Mouse (Mus musculus) midbrain, embryonic 11.5 days (tissue): ENCODE measurements around the gene Nek2. TPM values are rescaled to one million over a fixed set of nuclear protein-coding genes. Genes with fewer than 3 reads are reported as not detected.

Experiments
- ATAC-seq: fragments of 200-750 bp; cut with Nextera tagmentation; 2 replicates; pipeline ENCODE4 v1.8.0; 2017; ENCODE audit warnings: moderate TSS enrichment, moderate library complexity; ENCODE audit not compliant: low FRiP score
- DNase-seq: peaks from one replicate; pipeline ENCODE4 v3.0.0; 2015; ENCODE audit warnings: low spot score; ENCODE audit errors: missing footprints
- H3K27ac ChIP-seq: fragments of 300-500 bp; sonication (generic); 2 replicates; pipeline ENCODE4 v1.5.1; 2014; ENCODE audit warnings: low read depth, low read length
- H3K27me3 ChIP-seq: fragments of 300-500 bp; sonication (generic); 2 replicates; pipeline ENCODE4 v1.6.1; 2014; ENCODE audit warnings: mild to moderate bottlenecking, low read length, moderate library complexity, mixed read lengths; ENCODE audit not compliant: control insufficient read depth, insufficient read depth
- H3K36me3 ChIP-seq: fragments of 300-500 bp; sonication (generic); 2 replicates; pipeline ENCODE4 v1.6.1; 2014; ENCODE audit warnings: mild to moderate bottlenecking, low read length, moderate library complexity, mixed read lengths; ENCODE audit not compliant: control insufficient read depth, insufficient read depth
- H3K4me1 ChIP-seq: fragments of 300-500 bp; sonication (generic); 2 replicates; pipeline ENCODE4 v1.6.1; 2014; ENCODE audit warnings: low read length; ENCODE audit not compliant: control insufficient read depth, insufficient read depth
- H3K4me2 ChIP-seq: fragments of 300-500 bp; sonication (generic); 2 replicates; pipeline ENCODE4 v1.6.1; 2014; ENCODE audit warnings: mild to moderate bottlenecking, moderate library complexity
- H3K4me3 ChIP-seq: fragments of 300-500 bp; sonication (generic); 2 replicates; pipeline ENCODE4 v1.5.1; 2014; ENCODE audit warnings: low read depth, low read length
- H3K9ac ChIP-seq: fragments of 300-500 bp; sonication (generic); 2 replicates; pipeline ENCODE4 v1.6.1; 2014; ENCODE audit warnings: low read length
- H3K9me3 ChIP-seq: fragments of 300-500 bp; sonication (generic); 2 replicates; pipeline ENCODE4 v1.6.1; 2016; ENCODE audit warnings: low read length; ENCODE audit not compliant: control insufficient read depth
- WGBS: fragments of 180-500 bp; shearing (Covaris S2); extraction: QIAGEN DNeasy Blood & Tissue Kit; methylation state at CpG from one replicate; pipeline ENCODE4 v1.1.7; 2014; 5-methylcytosine and 5-hydroxymethylcytosine counted together
- polyA plus RNA-seq: library from polyadenylated mRNA; unstranded; fragments of >200 nt; fragmentation: Nextera tagmentation; extraction: Ambion mirVana; gene quantifications from 2 replicates; pipeline ENCODE4 v1.2.1, GENCODE M21; 2014

Nek2 gene
- polyA plus RNA-seq, 1 experiment from 2014 or later: 51.7 TPM

DNA sequence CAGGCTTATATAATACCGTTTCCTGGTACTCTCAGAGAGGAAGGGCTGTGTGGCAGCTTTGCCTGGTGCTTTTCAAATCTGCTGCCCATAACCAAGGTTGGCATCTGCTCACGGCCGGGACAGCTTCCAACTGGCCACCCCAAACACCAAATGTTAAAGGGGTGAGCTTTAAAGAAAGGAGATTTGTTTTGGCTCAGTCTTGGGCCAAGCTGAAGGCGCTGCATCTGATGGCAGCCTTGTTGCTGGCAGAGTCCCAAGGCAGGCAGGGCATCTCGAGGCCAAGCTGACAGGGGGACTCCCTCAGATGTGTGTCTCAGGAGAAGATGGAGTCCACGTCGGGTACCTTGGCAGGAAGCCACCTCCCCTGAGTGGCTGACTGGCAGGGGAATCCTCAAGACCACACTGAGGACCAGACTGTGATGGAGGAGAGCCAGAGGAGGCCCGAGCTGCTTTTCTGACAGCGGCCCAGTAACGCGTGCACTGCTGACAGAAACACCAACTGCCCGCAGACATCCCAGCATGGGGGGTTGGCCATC, 12.5 kb upstream of the Nek2 start:
- H3K9ac ChIP-seq: no peak overlapping the region
- H3K9me3 ChIP-seq: no peaks in the 10 kb centered on the region; the same call in 1 of the 2 replicates
- 89% methylated on average over 12 of the region's 12 CpGs for WGBS
- no peaks in the 10 kb centered on the region for H3K36me3 ChIP-seq
- H3K27ac ChIP-seq: no peak overlapping the region
- H3K4me2 ChIP-seq: no peak overlapping the region
- H3K27me3 ChIP-seq: no peaks in the 10 kb centered on the region
- no peaks in the 10 kb centered on the region for H3K4me1 ChIP-seq
- DNase-seq (no peak), ATAC-seq (no peak)
- H3K4me3 ChIP-seq: no peak overlapping the region

DNA sequence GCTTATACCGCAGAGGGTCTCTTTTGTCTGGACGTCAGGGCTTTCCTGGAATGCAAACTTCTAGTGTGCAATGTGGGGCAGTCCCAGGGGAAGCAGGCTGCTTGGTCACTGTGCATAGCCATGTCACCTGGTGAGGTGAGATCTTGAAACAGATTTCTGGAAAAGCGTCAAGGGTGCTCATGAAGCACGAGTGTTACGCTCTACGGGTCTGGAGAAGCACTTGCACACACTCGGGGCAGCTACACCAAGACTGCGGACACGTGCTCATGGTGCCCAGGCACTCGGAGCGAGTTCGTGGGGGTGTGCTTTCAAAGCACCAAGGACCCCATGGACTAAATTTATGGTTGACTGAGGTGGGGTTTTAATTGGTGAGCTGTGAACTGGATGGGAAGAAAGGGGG, 9.5 kb upstream of the Nek2 start:
- Histone ChIP-seq H3K4me1 (no peaks in the 10 kb centered on the region), H3K4me2 (no peak overlapping the region), H3K9me3 (no peaks in the 10 kb centered on the region; the same call in 1 of the 2 replicates), H3K4me3 (no peak overlapping the region), H3K36me3 (no peaks in the 10 kb centered on the region), H3K27ac (no peak overlapping the region), H3K9ac (no peak overlapping the region), H3K27me3 (no peaks in the 10 kb centered on the region)
- WGBS: 87% methylated on average over 12 of the region's 12 CpGs
- ATAC-seq (no peak), DNase-seq (no peak)

DNA sequence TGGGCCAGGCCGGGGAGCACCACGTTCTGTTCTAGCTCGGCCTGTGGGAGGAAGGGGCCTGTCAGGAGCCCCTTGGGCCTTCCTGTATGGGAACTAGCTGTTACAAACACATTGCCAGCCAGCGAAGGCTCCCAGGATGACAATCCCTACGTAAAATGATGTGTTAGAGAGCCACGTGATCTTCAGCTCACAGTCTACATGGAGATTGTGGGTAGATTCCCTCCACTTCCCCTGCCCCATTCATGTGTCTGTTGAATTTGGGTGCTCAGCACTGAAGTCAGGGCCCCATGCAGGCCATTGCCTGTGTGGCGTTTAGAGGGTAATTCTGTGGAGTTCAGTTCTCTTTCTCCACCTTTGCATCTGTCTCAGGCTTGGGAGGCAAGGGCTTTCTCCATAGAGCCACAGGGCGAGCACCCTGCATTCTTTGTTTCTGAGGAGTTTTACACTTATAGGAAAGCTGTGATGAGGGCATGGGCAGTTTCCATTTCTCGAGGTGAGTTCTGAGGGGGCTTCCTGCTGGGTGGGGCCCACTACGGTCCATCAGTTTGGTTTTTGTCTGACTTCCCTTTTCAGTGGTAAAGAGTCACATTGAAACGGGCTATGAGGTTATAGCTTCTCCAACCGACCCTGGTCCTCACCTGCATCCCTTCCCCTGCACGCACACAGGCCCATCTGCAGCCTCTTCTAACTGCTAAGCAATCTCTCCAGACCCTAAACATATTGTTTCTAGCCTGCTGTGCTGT, 8.1 kb upstream of the Nek2 start:
- Histone ChIP-seq H3K27ac (no peak overlapping the region), H3K4me2 (no peak overlapping the region), H3K27me3 (no peaks in the 10 kb centered on the region), H3K9me3 (no peaks in the 10 kb centered on the region), H3K4me3 (no peak overlapping the region), H3K36me3 (no peaks in the 10 kb centered on the region), H3K4me1 (peaks cover 2% of the 10 kb centered on the region; the same call in 1 of the 2 replicates), H3K9ac (no peak overlapping the region)
- ATAC-seq (no peak), DNase-seq (no peak)
- 85% methylated on average over 13 of the region's 13 CpGs for WGBS

DNA sequence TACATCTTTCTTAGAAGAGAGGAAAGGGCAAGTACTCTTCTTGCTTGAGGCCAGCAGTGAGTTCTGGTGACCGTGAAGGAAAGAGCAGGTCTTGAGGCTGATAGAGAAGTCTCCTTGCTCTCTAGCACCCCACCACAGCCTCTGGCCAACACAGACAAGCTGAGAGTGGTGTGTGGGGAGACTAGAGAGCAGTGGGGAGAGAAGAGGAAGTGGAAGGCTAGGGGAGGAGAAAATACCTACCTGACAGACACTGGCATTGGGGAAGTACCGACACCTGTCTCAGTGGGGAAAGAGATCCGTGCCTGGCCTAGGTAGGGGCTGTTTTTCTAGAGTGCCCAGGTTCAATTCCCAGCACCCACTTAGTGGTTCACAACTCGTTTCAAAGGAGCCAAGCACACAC, 7.0 kb upstream of the Nek2 start:
- no peaks in the 10 kb centered on the region for H3K36me3 ChIP-seq
- no peak overlapping the region for H3K4me2 ChIP-seq
- ATAC-seq: no peak
- DNase-seq: no peak
- H3K27me3 ChIP-seq: no peaks in the 10 kb centered on the region
- 85% methylated on average over 4 of the region's 4 CpGs for WGBS
- H3K4me3 ChIP-seq: no peak overlapping the region
- H3K9me3 ChIP-seq: no peaks in the 10 kb centered on the region
- no peak overlapping the region for H3K27ac ChIP-seq
- peaks cover 2% of the 10 kb centered on the region; the same call in 1 of the 2 replicates for H3K4me1 ChIP-seq
- no peak overlapping the region for H3K9ac ChIP-seq

DNA sequence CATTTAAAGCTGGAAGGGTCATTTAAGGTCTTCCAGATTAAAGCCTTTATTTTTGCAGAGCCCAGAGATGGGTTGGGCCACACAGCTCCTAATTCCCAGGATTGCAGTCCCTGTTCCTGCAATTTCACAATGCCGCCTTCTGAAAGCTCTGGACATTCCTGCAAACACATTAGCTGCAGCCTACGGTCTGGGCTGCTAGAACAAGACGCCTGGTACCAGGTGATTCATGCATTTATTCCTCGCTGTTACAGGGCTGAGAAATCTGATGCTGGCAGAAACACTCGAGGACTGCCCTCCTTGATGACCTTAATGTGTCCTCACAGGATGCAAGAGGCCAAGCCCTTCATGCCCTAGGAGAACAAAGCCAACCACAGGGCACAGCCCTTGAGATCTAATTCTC, 6.3 kb upstream of the Nek2 start:
- peaks cover 2% of the 10 kb centered on the region; the same call in 1 of the 2 replicates for H3K4me1 ChIP-seq
- DNase-seq: no peak
- H3K36me3 ChIP-seq: no peaks in the 10 kb centered on the region
- H3K4me2 ChIP-seq: no peak overlapping the region
- ATAC-seq: no peak
- H3K9me3 ChIP-seq: no peaks in the 10 kb centered on the region
- no peak overlapping the region for H3K9ac ChIP-seq
- no peaks in the 10 kb centered on the region for H3K27me3 ChIP-seq
- no peak overlapping the region for H3K27ac ChIP-seq
- H3K4me3 ChIP-seq: no peak overlapping the region
- 51% methylated on average over 5 of the region's 5 CpGs for WGBS

DNA sequence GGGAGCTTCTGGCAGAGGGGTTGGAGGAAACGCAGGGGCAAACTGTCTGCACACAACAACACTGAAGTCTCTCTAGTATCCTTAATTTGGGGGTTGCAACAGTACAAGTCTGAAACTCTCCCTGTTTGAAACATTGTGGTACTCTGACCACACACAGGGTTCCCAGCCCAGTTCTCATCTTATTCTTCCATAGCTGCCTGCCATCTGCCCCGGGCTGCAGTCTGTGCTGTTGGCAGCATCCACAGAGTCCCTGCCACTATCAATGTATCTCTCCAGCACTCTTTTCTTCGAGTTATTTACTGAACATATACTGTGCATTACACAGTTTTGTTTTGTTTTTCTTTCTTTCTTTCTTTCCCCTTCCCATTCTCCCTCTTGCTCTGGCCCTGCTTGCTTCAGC, 4.6 kb upstream of the Nek2 start:
- DNase-seq: no peak
- H3K36me3 ChIP-seq: no peaks in the 10 kb centered on the region
- 89% methylated on average over 3 of the region's 3 CpGs for WGBS

DNA sequence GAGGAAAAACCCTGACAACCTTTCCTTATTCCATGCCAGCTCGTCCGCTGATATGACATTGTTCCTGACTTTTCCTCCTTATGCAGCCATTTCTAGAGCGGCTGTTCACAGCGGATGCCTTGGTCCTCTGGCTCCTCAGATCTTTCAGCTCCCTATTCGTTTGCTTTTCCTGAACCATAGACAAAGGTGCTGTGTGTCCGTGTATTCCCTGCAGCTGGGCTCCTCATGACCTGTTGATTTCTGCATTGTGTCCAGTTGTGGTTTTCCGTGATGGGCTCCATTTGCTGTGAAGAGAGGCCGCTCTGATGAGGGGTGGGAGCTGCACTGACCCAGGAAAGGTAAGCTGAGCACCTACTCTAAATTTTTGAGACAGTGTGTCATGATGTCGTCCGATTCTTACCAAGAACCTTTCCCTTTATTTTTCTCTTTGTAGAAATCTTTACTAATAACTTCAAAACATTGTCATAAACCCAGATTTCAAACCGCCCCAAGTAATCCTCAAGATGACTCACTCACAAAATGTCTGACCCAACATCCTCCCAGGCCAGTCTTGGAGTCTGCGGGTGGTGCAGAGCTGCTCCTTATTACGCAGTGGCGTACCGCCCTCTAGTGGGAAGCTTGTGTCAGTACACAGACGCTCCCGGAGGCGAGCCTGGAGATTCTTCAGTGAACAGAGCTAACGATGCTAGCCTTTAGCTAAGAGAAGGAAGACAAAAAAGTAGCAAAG, 3.7 kb upstream of the Nek2 start:
- DNase-seq (peak; percentile 97), ATAC-seq (peak; percentile 49)
- WGBS: 40% methylated on average over 19 of the region's 19 CpGs
- no peak overlapping the region for H3K4me3 ChIP-seq
- no peak overlapping the region for H3K27ac ChIP-seq
- no peak overlapping the region for H3K9ac ChIP-seq
- no peaks in the 10 kb centered on the region for H3K27me3 ChIP-seq
- no peaks in the 10 kb centered on the region for H3K36me3 ChIP-seq
- no peaks in the 10 kb centered on the region for H3K9me3 ChIP-seq
- no peak overlapping the region for H3K4me2 ChIP-seq
- peaks cover 10% of the 10 kb centered on the region for H3K4me1 ChIP-seq

More for the DNA sequence above, 4.6 kb upstream of the Nek2 start:
- H3K27me3 ChIP-seq: no peaks in the 10 kb centered on the region
- H3K9ac ChIP-seq: no peak overlapping the region
- no peak for ATAC-seq
- H3K9me3 ChIP-seq: no peaks in the 10 kb centered on the region
- H3K4me3 ChIP-seq: no peak overlapping the region
- H3K4me1 ChIP-seq: peaks cover 5% of the 10 kb centered on the region; the same call in 1 of the 2 replicates
- no peak overlapping the region for H3K27ac ChIP-seq
- no peak overlapping the region for H3K4me2 ChIP-seq

DNA sequence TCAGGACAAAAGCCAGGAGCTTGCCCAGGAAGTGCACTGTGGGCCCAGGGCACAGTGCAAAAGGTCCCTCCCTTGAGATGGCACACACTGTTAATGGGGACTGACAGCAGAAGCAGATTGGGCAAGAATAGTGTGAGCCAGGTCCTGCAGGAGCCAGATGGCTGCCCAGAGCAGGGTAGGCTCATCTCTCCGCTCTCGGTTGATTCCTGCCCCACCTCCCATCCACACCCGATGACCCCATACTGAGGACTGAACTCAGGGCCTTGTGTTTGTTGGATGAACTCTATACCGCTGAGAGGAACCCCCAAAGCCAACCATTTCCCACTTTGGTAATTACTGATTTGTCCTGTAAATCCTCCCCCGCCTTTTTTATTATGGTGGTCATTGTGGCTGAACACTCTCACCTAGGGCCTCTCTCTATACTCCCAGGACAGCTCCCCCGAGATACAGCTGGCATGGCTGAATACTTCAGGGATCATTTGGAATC, 3.1 kb upstream of the Nek2 start:
- no peak for ATAC-seq
- H3K9me3 ChIP-seq: no peaks in the 10 kb centered on the region
- no peak overlapping the region for H3K4me2 ChIP-seq
- H3K9ac ChIP-seq: no peak overlapping the region
- peaks cover 10% of the 10 kb centered on the region for H3K4me1 ChIP-seq
- DNase-seq: no peak
- H3K4me3 ChIP-seq: no peak overlapping the region
- H3K27ac ChIP-seq: no peak overlapping the region
- no peaks in the 10 kb centered on the region for H3K27me3 ChIP-seq
- WGBS: 42% methylated on average over 6 of the region's 6 CpGs
- no peaks in the 10 kb centered on the region for H3K36me3 ChIP-seq

DNA sequence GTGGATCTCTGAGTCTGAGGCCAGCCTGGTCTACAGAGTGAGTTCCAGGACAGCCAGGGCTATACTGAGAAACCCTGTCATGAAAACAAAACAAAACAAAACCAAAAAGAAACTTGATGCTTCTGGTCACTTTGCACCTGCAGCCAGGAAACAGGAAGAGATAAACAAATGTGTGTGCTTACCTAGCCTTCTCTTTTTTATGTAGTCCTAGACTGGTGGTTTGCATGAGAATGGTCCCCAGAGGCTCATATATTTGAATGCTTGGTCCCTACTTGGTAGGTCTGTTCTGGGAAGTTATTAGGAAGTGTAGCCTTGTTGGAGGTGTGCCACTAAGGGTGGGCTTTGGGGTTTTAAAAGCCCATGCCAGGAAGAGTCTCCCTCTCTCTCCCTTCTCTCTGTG, 2.2 kb upstream of the Nek2 start:
- H3K27me3 ChIP-seq: no peaks in the 10 kb centered on the region
- H3K4me3 ChIP-seq: no peak overlapping the region
- H3K4me2 ChIP-seq: no peak overlapping the region
- 0 out of 2 replicates have a peak, but pooled peaks cover 2% of the 10 kb centered on the region for H3K36me3 ChIP-seq
- H3K9me3 ChIP-seq: no peaks in the 10 kb centered on the region
- ATAC-seq (no peak), DNase-seq (no peak)
- no peak overlapping the region for H3K27ac ChIP-seq
- no peak overlapping the region for H3K9ac ChIP-seq
- H3K4me1 ChIP-seq: peaks cover 10% of the 10 kb centered on the region
